Mouse (Mus musculus) megakaryocyte, embryonic 14.5 days (primary cell): ENCODE measurements around the gene Ticam1.

Experiments
- FLI1 ChIP-seq: IDR thresholded peaks from 2 replicates; pipeline ENCODE4 v1.6.1; 2012; ENCODE audit warnings: low read length, inconsistent platforms, mixed read lengths
- GATA1 ChIP-seq: IDR thresholded peaks from 3 replicates; pipeline ENCODE4 v1.6.1; 2012; ENCODE audit warnings: mixed read lengths, low read length, inconsistent platforms, borderline replicate concordance

GRCm38 (mm10) chr17:56259301-56260037 lies 17.1 kb downstream of the Ticam1 start:
- no peak for TF ChIP-seq GATA1
- TF ChIP-seq FLI1, result no peak
